Mouse (Mus musculus) adrenal gland, postnatal 36 days (tissue): ENCODE measurements around the gene Acvr1b. TPM values are rescaled to one million over a fixed set of nuclear protein-coding genes. Genes with fewer than 3 reads are reported as not detected.

Source experiments
- DNase-seq, 2 experiments: peaks; one replicate each; pipeline ENCODE4 v3.0.0; 2021; ENCODE audit warnings: mixed read lengths in 1 of 2
- total RNA-seq, 2 experiments: library from RNA; stranded (reverse); gene quantifications; 2 replicates each; pipeline ENCODE4 v1.2.3; 2021

Gene Acvr1b
- total RNA-seq, 2 experiments from 2014 or later: 8.5 to 9.3 TPM

GRCm38 (mm10) chr15:101146100-101146965 is 27.5 kb upstream of the Acvr1b start:
- DNase-seq: no peak

- DNase-seq: no peak
Measured at GRCm38 (mm10) chr15:101147115-101147909, 26.6 kb upstream of the Acvr1b start.

- DNase-seq: peak in 1 of 2 experiments; percentile 43
Measured at GRCm38 (mm10) chr15:101147910-101148273, 26.0 kb upstream of the Acvr1b start.

GRCm38 (mm10) chr15:101148604-101149003 is 25.3 kb upstream of the Acvr1b start:
- DNase-seq: no peak

- no peak for DNase-seq
Measured at GRCm38 (mm10) chr15:101151409-101152261, 22.2 kb upstream of the Acvr1b start.

GRCm38 (mm10) chr15:101154700-101155616 is 18.9 kb upstream of the Acvr1b start:
- DNase-seq: no peak

GRCm38 (mm10) chr15:101160128-101160527 is 13.7 kb upstream of the Acvr1b start:
- DNase-seq: no peak

GRCm38 (mm10) chr15:101160591-101160990 is 13.3 kb upstream of the Acvr1b start:
- DNase-seq: no peak

GRCm38 (mm10) chr15:101161534-101161933 is 12.3 kb upstream of the Acvr1b start:
- no peak for DNase-seq

GRCm38 (mm10) chr15:101163056-101163458 is 10.8 kb upstream of the Acvr1b start:
- peak in 1 of 2 experiments; percentile 34 for DNase-seq

- DNase-seq: peak; percentile 54 to 70
Measured at GRCm38 (mm10) chr15:101163854-101164253, 10.0 kb upstream of the Acvr1b start.

- DNase-seq: no peak
Measured at GRCm38 (mm10) chr15:101164291-101164690, 9.6 kb upstream of the Acvr1b start.

GRCm38 (mm10) chr15:101165658-101166437 is 8.0 kb upstream of the Acvr1b start:
- no peak for DNase-seq

GRCm38 (mm10) chr15:101167553-101167952 is 6.3 kb upstream of the Acvr1b start:
- DNase-seq: no peak

- no peak for DNase-seq
Measured at GRCm38 (mm10) chr15:101169910-101170309, 4.0 kb upstream of the Acvr1b start.

- DNase-seq: no peak
Measured at GRCm38 (mm10) chr15:101170413-101170980, 3.4 kb upstream of the Acvr1b start.

- DNase-seq: no peak
Measured at GRCm38 (mm10) chr15:101171272-101171671, 2.6 kb upstream of the Acvr1b start.

- DNase-seq: no peak
Measured at GRCm38 (mm10) chr15:101172016-101172415, 1.9 kb upstream of the Acvr1b start.

GRCm38 (mm10) chr15:101174294-101175130 is 645 bp downstream of the Acvr1b start:
- no peak for DNase-seq
